Mouse (Mus musculus) central nervous system, embryonic 11.5 days (tissue): ENCODE measurements around the gene Olfr1226. TPM values are rescaled to one million over a fixed set of nuclear protein-coding genes. Genes with fewer than 3 reads are reported as not detected.

Source experiments
- polyA plus RNA-seq: library from polyadenylated mRNA; depleted of rRNA; stranded (reverse); fragments of >200 nt; gene quantifications from 2 replicates; pipeline ENCODE4 v1.2.3, GENCODE M21; 2012; rRNA removed

Olfr1226 gene
- not detected in 2 replicates for polyA plus RNA-seq

GRCm38 (mm10) chr2:89199948-89200347 lies at the start of gene Olfr1226:
Gene Olfr1226, minus strand, starts transcription at chr2:89200048.

GRCm38 (mm10) chr2:89174569-89174968 lies 25.3 kb downstream of the Olfr1226 start, which contains the start of gene Olfr1225:
Gene Olfr1225, minus strand, starts transcription at chr2:89174669.

DNA sequence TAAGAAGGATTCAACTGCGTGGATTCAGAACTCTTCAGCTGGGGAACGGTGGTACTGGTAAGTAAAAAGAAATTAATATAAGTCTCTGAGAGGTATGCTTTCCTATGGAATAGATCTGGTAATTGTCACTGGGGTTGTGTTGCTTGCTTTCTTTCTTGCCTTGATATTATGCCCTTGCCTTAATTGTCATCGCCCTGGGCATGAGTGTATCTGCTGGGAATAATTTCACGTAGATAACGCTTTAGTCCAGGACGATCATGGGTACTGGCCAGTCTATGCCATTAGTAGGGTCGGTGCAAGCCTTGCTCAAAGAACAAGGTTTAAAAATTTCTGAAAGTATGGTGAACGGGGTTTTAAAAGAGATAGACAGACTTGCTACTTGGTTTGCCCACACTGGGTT lies 35.9 kb downstream of the Olfr1226 start, which contains the start of gene Olfr1224-ps1:
TSS of gene Olfr1224-ps1 (minus strand) at position 101 of the 400 bp plus-strand sequence.

DNA sequence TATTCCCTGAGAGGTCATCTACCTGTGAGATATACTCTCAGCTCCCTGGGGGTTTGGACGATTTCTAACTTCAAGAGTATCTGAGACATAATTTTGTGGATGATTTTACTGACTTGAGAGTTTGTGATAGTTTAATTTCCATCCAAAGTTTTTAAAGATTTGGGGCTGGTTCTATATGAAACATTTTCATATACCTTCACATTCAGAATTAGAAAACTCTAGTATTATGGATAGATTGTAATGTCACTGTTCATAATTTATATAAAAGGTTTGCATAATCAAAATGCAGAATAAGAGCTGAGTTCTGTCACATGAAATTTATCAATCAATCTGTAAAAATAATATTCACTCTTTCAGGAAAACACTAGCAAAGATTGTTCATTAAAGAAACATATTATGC lies 48.4 kb downstream of the Olfr1226 start, which contains the start of gene Olfr1223:
TSS of gene Olfr1223 (minus strand) at position 101 of the 400 bp plus-strand sequence.

Other genes with a start within 250 kb of the Olfr1226 start
- gene Olfr1212, start 246.1 kb downstream of the Olfr1226 start, polyA plus RNA-seq = not detected in 2 replicates
- gene Gm13762, start 219.8 kb downstream of the Olfr1226 start, polyA plus RNA-seq = not detected in 2 replicates
- gene Olfr1214, start 207.4 kb downstream of the Olfr1226 start, polyA plus RNA-seq = not detected in 2 replicates
- not detected in 2 replicates for gene Olfr1215, start 193.1 kb downstream of the Olfr1226 start, polyA plus RNA-seq
- not detected in 2 replicates for gene Olfr1216, start 181.7 kb downstream of the Olfr1226 start, polyA plus RNA-seq
- gene Olfr1217, start 168.0 kb downstream of the Olfr1226 start, polyA plus RNA-seq = not detected in 2 replicates
- not detected in 2 replicates for gene Olfr1218, start 138.9 kb downstream of the Olfr1226 start, polyA plus RNA-seq
- gene Olfr1219, start 116.5 kb downstream of the Olfr1226 start, polyA plus RNA-seq = not detected in 2 replicates
- not detected in 2 replicates for gene Olfr1220, start 93.2 kb downstream of the Olfr1226 start, polyA plus RNA-seq
- not detected in 2 replicates for gene Olfr1221, start 82.8 kb downstream of the Olfr1226 start, polyA plus RNA-seq
- not detected in 2 replicates for gene Olfr1222, start 67.0 kb downstream of the Olfr1226 start, polyA plus RNA-seq
- gene Olfr1223, start 48.5 kb downstream of the Olfr1226 start, polyA plus RNA-seq = not detected in 2 replicates
- gene Olfr1224-ps1, start 36.0 kb downstream of the Olfr1226 start, polyA plus RNA-seq = not detected in 2 replicates
- not detected in 2 replicates for gene Olfr1225, start 25.4 kb downstream of the Olfr1226 start, polyA plus RNA-seq
- not detected in 2 replicates for gene Olfr1228, start 54.0 kb upstream of the Olfr1226 start, polyA plus RNA-seq
- gene Olfr1229, start 88.0 kb upstream of the Olfr1226 start, polyA plus RNA-seq = not detected in 2 replicates
- gene Olfr1230, start 97.2 kb upstream of the Olfr1226 start, polyA plus RNA-seq = not detected in 2 replicates
- not detected in 2 replicates for gene Olfr1231, start 107.0 kb upstream of the Olfr1226 start, polyA plus RNA-seq
- not detected in 2 replicates for gene Olfr1232, start 129.6 kb upstream of the Olfr1226 start, polyA plus RNA-seq
- not detected in 2 replicates for gene Olfr1233, start 142.3 kb upstream of the Olfr1226 start, polyA plus RNA-seq
- not detected in 2 replicates for gene Olfr1234, start 164.8 kb upstream of the Olfr1226 start, polyA plus RNA-seq
- not detected in 2 replicates for gene Olfr1238, start 209.6 kb upstream of the Olfr1226 start, polyA plus RNA-seq
- gene Olfr1239, start 220.4 kb upstream of the Olfr1226 start, polyA plus RNA-seq = not detected in 2 replicates
- not detected in 2 replicates for gene Olfr1240, start 243.0 kb upstream of the Olfr1226 start, polyA plus RNA-seq